Mouse (Mus musculus): ENCODE data around the gene Tns2.
"Not testable (repeated sequence)": the region's sequence is repeated elsewhere in the genome, so short reads cannot be mapped to it uniquely, and the experiment has no call there.

Gene Tns2

DNA sequence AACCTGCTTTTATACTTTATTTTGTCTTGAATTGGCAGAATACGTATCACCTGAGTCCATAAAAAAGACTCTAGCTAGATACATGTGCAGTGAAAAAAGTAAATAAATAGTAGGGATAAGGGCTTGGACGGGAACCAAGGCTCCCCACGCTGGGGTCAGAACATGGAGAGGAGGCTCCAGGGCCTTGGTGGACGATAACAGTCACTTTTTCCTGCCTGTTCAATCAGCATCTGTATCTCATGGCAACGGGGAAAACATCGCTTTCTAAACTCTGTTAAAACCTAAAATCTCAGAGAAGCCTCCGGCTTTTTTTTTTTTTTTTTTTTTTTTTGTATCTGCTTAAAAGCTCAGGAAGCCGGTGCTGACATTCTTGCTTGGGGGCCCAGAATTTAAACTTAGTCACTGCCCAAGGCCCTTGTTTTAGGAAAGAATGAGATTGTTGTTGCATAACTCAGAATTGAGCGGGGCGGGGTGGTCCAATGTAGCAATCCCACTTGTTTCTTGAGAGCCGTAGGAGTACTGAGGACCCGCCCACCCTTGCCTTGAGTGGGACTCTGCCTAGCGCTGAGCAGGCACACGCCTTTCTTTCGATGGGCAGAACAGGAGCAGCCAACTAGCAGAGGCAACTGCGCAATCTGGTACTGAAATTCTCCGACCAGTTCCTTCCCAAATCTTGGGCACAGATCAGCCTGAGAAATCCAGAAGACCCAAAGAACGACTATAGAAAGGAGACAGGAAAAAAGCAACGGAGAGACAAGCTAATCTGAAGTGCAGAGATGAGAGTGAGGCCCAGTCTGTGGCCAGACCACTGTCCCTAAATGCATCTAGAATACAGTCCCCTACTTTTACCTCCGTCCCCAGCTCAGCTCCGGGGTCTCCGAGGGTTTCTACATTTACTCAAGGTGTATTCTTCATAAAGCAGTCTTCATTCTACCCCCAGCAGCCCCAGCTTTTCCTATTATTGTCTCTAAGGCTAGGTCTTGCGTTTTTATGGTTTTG lies 43.0 kb downstream of the Tns2 start:
- peak; percentile 52 for DNase-seq (ENCODE audit: low spot score)

GRCm38 (mm10) chr15:102144274-102144711 lies 44.1 kb downstream of the Tns2 start, which contains the start of gene Igfbp6:
Gene Igfbp6 (plus strand): TSS chr15:102144362.
- peak; percentile 42 for DNase-seq (ENCODE audit: low spot score)

DNA sequence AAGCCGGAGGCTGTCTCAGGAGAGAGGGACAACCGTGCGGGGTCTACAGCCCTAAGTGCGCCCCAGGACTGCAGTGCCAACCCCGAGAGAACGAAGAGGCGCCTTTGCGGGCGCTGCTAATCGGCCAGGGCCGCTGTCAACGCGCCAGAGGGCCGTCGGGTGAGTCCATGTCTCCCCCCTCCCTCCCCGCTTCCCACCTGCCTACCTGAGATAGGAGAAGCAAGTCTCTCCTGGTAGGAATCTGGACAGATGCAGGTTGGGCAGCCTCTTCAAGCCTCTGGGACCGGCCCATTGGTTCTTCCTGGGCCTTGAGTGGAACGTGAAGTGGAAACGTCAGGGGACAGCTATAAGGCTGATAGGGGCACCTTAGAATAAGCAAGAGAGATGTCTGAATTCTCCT lies 44.5 kb downstream of the Tns2 start:
- no peak for DNase-seq (ENCODE audit: low spot score)

DNA sequence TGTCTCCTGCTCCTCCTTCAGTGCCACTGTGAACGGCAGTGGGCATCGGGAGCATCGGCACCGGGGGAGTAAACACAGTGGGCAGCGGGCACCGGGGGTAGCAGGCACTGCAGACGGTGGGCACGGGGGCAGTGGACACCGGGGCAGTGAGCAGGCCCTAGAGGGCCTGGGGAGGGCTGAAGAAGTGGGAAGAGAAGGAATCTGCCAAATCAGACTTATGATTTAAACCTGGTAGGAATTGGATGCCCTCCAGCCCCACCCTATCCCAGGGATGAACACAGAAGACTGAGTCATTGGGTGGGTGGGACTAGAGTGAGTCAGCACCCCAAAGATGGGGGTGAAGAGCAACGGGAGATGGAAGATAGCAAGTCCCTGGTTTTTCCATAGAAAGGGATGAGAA lies 45.1 kb downstream of the Tns2 start:
- DNase-seq (ENCODE audit: low spot score), result no peak

DNA sequence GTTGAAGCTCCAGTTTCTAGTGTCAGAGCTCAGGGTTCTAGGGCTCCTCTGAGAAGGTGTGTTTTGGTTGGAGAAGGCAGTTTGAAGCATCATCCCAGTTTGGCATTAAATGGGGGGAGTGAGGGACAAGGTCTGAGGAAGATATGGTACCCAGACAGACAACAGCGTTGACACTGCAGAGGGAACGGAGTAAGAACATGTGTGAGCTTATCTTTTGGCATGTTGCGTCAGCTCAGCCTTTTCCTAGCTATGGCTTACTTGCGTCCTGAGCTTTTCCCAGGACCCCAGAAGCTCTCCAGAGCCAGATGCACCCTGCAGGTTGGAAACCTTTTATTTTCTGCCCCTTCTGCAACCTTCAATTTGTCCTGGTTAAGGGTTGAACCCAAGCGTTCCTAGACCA lies 45.9 kb downstream of the Tns2 start:
- DNase-seq (ENCODE audit: low spot score), result no peak

- DNase-seq (ENCODE audit: low spot score), result peak; percentile 30
Measured at GRCm38 (mm10) chr15:102146882-102147281, 46.7 kb downstream of the Tns2 start.

DNA sequence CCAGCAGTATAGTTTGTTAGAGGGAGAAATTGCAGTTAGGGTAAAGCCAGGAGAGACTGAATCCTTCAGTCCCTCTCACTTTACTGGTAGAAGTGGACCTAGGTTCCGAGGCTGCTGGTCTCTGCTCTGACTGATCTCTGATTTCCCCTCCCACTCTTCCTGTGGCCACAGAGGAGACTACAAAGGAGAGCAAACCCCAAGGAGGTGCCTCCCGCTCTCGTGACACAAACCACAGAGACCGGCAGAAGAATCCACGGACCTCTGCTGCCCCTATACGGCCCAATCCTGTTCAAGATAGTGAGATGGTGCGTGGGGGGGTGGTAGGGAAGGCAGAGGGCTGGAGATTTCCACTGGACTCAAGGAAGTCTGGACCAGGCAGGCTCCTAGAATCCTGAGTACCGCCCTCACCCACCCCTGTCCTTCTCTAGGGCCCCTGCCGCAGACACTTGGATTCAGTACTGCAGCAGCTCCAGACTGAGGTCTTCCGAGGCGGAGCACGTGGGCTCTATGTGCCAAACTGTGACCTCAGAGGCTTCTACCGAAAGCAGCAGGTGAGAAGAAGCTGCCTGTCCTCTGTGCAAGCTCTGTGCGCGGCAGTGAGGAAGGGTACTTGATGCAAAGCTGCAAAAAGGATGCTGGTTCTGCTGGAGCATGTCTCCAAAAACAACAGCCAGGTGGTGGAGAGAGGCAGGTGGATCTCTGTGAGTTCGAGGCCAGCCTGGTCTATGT lies 47.6 kb downstream of the Tns2 start:
- DNase-seq (ENCODE audit: low spot score), result no peak

- DNase-seq (ENCODE audit: low spot score), result no peak
Measured at GRCm38 (mm10) chr15:102149561-102149960, 49.3 kb downstream of the Tns2 start.

DNA sequence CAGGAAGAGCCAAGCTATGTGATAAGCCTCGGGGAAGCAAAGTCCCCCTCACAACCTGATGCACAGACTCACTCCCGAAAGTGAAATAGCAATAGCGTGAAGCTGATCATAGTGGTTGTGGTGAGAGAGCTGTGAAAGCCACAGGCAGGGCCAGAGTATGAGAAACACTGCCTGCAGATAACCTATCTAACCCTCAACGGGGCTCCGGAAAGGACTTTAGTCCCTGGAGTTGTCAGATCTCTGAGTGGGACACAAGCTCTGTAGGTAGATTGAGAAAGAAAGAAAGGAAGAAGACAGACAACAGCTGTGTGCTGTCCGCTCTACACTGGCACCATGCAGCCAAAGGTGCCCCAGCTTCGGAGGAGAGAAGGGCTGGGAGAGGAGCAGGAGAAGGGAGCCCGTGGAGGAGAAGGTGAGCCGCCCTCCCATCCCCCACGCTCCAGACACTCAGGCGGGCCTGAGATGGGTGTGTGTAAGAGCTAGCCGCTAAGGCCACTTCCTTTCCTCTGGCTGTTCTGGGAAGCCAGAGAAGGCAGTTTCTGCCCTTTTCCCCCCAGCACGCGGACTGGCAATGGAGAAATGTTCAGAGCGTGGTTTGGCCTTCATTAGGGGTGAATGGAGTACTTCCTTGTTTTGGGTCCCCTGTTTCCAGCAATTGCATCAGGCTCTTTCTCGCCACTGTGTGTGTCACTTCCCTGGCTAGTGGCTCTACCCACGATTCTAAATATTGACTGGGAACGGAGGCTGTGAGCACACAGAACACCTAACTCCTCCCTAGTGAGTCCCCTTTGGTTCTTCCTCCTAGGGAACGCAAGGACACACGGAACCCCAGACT lies 50.3 kb downstream of the Tns2 start, which contains the start of gene Soat2:
Gene Soat2, plus strand, starts transcription at position 226 of the 835 bp plus-strand sequence.
- DNase-seq (ENCODE audit: low spot score), result peak; percentile 27

DNA sequence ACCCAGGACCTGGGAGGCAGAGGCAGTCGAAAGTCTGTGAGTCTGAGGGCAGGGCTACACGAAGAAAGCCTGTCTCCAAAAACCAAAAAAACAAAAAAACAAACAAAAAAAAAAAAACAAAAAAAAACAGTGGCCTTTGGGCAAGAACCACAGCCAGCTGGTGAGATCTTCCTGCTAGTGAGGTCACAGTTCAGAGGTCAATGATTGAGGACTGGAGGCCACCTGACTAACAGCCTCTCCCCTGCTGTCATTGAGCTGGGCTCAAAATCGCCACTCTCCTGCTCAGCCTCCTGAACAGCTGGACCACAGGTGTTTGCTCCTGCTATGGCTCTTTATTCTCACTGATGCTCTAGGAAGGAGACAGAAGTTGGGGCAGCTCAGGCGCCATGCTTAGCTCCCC lies 52.4 kb downstream of the Tns2 start:
- DNase-seq (ENCODE audit: low spot score), result no peak

DNA sequence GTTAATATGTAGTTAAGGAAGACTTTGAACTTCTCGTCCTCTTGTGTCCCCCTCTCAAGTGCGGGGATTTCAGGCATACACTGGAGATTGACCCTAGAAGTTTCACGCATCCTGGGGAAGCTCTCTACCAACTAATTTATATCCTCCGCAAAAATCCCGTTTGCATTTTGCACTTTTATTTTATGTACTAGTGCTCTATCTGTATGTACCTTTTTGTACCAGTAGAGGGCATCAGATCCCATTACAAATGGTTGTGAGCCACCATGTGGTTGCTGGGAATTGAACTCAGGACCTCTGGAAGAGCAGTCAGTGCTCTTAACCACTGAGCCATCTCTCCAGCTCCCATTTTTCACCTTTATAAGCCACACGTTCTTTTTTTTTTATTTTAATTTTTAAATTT lies 54.8 kb downstream of the Tns2 start:
- DNase-seq (ENCODE audit: low spot score), result not testable (repeated sequence)

DNA sequence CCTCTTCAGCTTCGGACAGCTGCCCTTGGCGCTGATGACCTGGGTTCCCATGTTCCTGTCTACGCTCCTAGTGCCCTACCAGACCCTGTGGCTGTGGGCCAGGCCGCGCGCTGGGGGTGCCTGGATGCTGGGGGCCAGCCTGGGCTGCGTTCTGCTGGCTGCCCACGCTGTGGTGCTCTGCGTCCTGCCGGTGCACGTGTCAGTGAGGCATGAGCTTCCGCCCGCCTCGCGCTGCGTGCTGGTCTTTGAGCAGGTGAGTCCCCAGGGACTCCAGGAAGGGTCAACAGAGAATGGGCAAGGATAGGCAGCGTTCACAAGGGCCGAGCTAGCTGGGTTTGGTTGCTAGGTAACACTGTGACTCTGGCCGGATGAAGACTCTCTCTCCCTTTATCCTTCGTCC lies 56.6 kb downstream of the Tns2 start:
- no peak for DNase-seq (ENCODE audit: low spot score)

- no peak for DNase-seq (ENCODE audit: low spot score)
Measured at GRCm38 (mm10) chr15:102160415-102161060, 60.3 kb downstream of the Tns2 start.

GRCm38 (mm10) chr15:102163900-102164693 lies 63.9 kb downstream of the Tns2 start:
- no peak for DNase-seq (ENCODE audit: low spot score)

- DNase-seq (ENCODE audit: low spot score), result no peak
Measured at GRCm38 (mm10) chr15:102165468-102166100, 65.4 kb downstream of the Tns2 start.

All from ovary, postnatal 36 days (tissue).